Mouse (Mus musculus) right cerebral cortex, postnatal 14 days (tissue): ENCODE measurements at regions not wholly inside any gene's neighbourhood (a gene's known extent, or its start where the extent isn't known, plus 50 kb on each side); places are given as distances from the start of the nearest gene placed in this dataset.

ENCODE experiments used
- DNase-seq: peaks from one replicate; pipeline ENCODE4 v3.0.0; 2022

- DNase-seq = no peak
These were observed 56.2 kb downstream of the Gm26897 start for GRCm38 (mm10) chr5:111789904-111790303.

GRCm38 (mm10) chr5:111790527-111790926 is 56.8 kb downstream of the Gm26897 start:
- DNase-seq = no peak

GRCm38 (mm10) chr5:111791089-111791561 is 57.4 kb downstream of the Gm26897 start:
- peak; percentile 22 for DNase-seq

GRCm38 (mm10) chr5:111792746-111793145 is 59.0 kb downstream of the Gm26897 start:
- DNase-seq = no peak

- no peak for DNase-seq
These were observed 59.5 kb downstream of the Gm26897 start for GRCm38 (mm10) chr5:111793178-111793577.

- no peak for DNase-seq
These were observed 63.2 kb downstream of the Gm26897 start for GRCm38 (mm10) chr5:111796889-111797288.

- DNase-seq = no peak
These were observed 66.1 kb downstream of the Gm26897 start for GRCm38 (mm10) chr5:111799700-111800311.

- DNase-seq = no peak
These were observed 66.8 kb downstream of the Gm26897 start for GRCm38 (mm10) chr5:111800511-111800910.

- no peak for DNase-seq
These were observed 67.3 kb downstream of the Gm26897 start for GRCm38 (mm10) chr5:111801051-111801450.

- DNase-seq = no peak
These were observed 70.8 kb downstream of the Gm26897 start for GRCm38 (mm10) chr5:111804542-111804941.

GRCm38 (mm10) chr5:111805150-111805549 is 71.4 kb downstream of the Gm26897 start:
- DNase-seq = no peak

GRCm38 (mm10) chr5:111805761-111806191 is 72.1 kb downstream of the Gm26897 start:
- DNase-seq = no peak

GRCm38 (mm10) chr5:111810079-111810808 is 76.5 kb downstream of the Gm26897 start:
- no peak for DNase-seq

GRCm38 (mm10) chr5:111812581-111812980 is 78.9 kb downstream of the Gm26897 start:
- DNase-seq = no peak

GRCm38 (mm10) chr5:111813090-111813753 is 79.5 kb downstream of the Gm26897 start:
- DNase-seq = peak; percentile 95

- DNase-seq = no peak
These were observed 81.4 kb downstream of the Gm26897 start for GRCm38 (mm10) chr5:111814893-111815760.

GRCm38 (mm10) chr5:111820963-111821362 is 87.2 kb downstream of the Gm26897 start:
- DNase-seq = peak; percentile 49

GRCm38 (mm10) chr5:111822882-111823281 is 89.2 kb downstream of the Gm26897 start:
- no peak for DNase-seq

- no peak for DNase-seq
These were observed 89.7 kb downstream of the Gm26897 start for GRCm38 (mm10) chr5:111823420-111823819.

GRCm38 (mm10) chr5:111823842-111824241 is 90.1 kb downstream of the Gm26897 start:
- DNase-seq = no peak

GRCm38 (mm10) chr5:111824600-111825130 is 90.9 kb downstream of the Gm26897 start:
- no peak for DNase-seq

- no peak for DNase-seq
These were observed 96.2 kb downstream of the Gm26897 start for GRCm38 (mm10) chr5:111829891-111830290.
